Mouse (Mus musculus) limb, embryonic 15.5 days (tissue): Measurements from ENCODE around the gene Dusp5. TPM values are rescaled to one million over a fixed set of nuclear protein-coding genes. Genes with fewer than 3 reads are reported as not detected.

ENCODE experiments used
- ATAC-seq: fragments of 200-750 bp; cut with Nextera tagmentation; 2 replicates; pipeline ENCODE4 v1.8.0; 2017; ENCODE audit warnings: low read depth, moderate TSS enrichment; ENCODE audit not compliant: insufficient number of reproducible peaks, low FRiP score, low TSS enrichment
- H3K27ac ChIP-seq: fragments of 300-500 bp; sonication (generic); 2 replicates; pipeline ENCODE4 v1.5.1; 2015; ENCODE audit warnings: moderate library complexity, mild to moderate bottlenecking, inconsistent platforms
- H3K27me3 ChIP-seq: fragments of 300-500 bp; sonication (generic); 2 replicates; pipeline ENCODE4 v1.6.1; 2015; ENCODE audit warnings: inconsistent platforms
- H3K36me3 ChIP-seq: fragments of 300-500 bp; sonication (generic); 2 replicates; pipeline ENCODE4 v1.6.1; 2015; ENCODE audit warnings: inconsistent platforms
- H3K4me1 ChIP-seq: fragments of 300-500 bp; sonication (generic); 2 replicates; pipeline ENCODE4 v1.6.1; 2015; ENCODE audit warnings: inconsistent platforms
- H3K4me2 ChIP-seq: fragments of 300-500 bp; sonication (generic); 2 replicates; pipeline ENCODE4 v1.6.1; 2015; ENCODE audit warnings: mild to moderate bottlenecking, inconsistent platforms
- H3K4me3 ChIP-seq: fragments of 300-500 bp; sonication (generic); 2 replicates; pipeline ENCODE4 v1.5.1; 2015; ENCODE audit warnings: mild to moderate bottlenecking, inconsistent platforms
- H3K9ac ChIP-seq: fragments of 300-500 bp; sonication (generic); 2 replicates; pipeline ENCODE4 v1.6.1; 2015; ENCODE audit warnings: inconsistent platforms
- H3K9me3 ChIP-seq: fragments of 300-500 bp; sonication (generic); 2 replicates; pipeline ENCODE4 v1.6.1; 2016; ENCODE audit warnings: inconsistent platforms
- WGBS: fragments of 180-500 bp; shearing (Covaris S2); methylation state at CpG from one replicate; pipeline ENCODE4 v1.1.7; 2015; 5-methylcytosine and 5-hydroxymethylcytosine counted together
- polyA plus RNA-seq: library from polyadenylated mRNA; unstranded; fragments of >200 nt; fragmentation: Nextera tagmentation; extraction: Ambion mirVana; gene quantifications from 2 replicates; pipeline ENCODE4 v1.2.1, GENCODE M21; 2015

Gene Dusp5
- polyA plus RNA-seq, 1 experiment from 2014 or later, result 3.8 TPM

- no peak for ATAC-seq
These were observed 7.6 kb upstream of the Dusp5 start for GRCm38 (mm10) chr19:53521137-53521795.

GRCm38 (mm10) chr19:53527480-53527879 is 1.4 kb upstream of the Dusp5 start:
- WGBS, result 26% methylated on average over 10 of the region's 10 CpGs

More at GRCm38 (mm10) chr19:53521137-53521795, 7.6 kb upstream of the Dusp5 start:
- H3K4me2 ChIP-seq, result no peak overlapping the region
- WGBS, result 49% methylated on average over 11 of the region's 11 CpGs
- no peak overlapping the region for H3K4me3 ChIP-seq
- H3K27ac ChIP-seq, result no peak overlapping the region
- no peaks in the 10 kb centered on the region for H3K4me1 ChIP-seq
- H3K9ac ChIP-seq, result no peak overlapping the region
- H3K27me3 ChIP-seq, result no peaks in the 10 kb centered on the region
- no peaks in the 10 kb centered on the region for H3K36me3 ChIP-seq
- no peaks in the 10 kb centered on the region for H3K9me3 ChIP-seq

GRCm38 (mm10) chr19:53528131-53528621 is 733 bp upstream of the Dusp5 start:
- Histone ChIP-seq H3K4me2 (peak overlapping the region; percentile 92), H3K27ac (no peak overlapping the region), H3K9ac (peak overlapping the region; percentile 43), H3K36me3 (no peaks in the 10 kb centered on the region), H3K4me1 (peaks cover 25% of the 10 kb centered on the region), H3K9me3 (no peaks in the 10 kb centered on the region), H3K4me3 (peak overlapping the region; percentile 70), H3K27me3 (peaks cover 33% of the 10 kb centered on the region)
- 4% methylated on average over 13 of the region's 13 CpGs for WGBS
- no peak for ATAC-seq

More at GRCm38 (mm10) chr19:53527480-53527879, 1.4 kb upstream of the Dusp5 start:
- H3K9ac ChIP-seq, result no peak overlapping the region
- peaks cover 25% of the 10 kb centered on the region for H3K4me1 ChIP-seq
- H3K4me3 ChIP-seq, result no peak overlapping the region
- peaks cover 33% of the 10 kb centered on the region for H3K27me3 ChIP-seq
- no peaks in the 10 kb centered on the region for H3K9me3 ChIP-seq
- H3K27ac ChIP-seq, result no peak overlapping the region
- no peaks in the 10 kb centered on the region for H3K36me3 ChIP-seq
- ATAC-seq, result no peak
- H3K4me2 ChIP-seq, result no peak overlapping the region

GRCm38 (mm10) chr19:53529455-53529704 is 471 bp downstream of the Dusp5 start:
- 0% methylated on average over 27 of the region's 36 CpGs for WGBS
- ATAC-seq, result no peak
- Histone ChIP-seq H3K4me2 (peak overlapping the region; percentile 92), H3K9me3 (no peaks in the 10 kb centered on the region), H3K27ac (no peak overlapping the region), H3K36me3 (no peaks in the 10 kb centered on the region), H3K9ac (peak overlapping the region; percentile 43; the same call in 1 of the 2 replicates), H3K4me1 (peaks cover 25% of the 10 kb centered on the region), H3K4me3 (peak overlapping the region; percentile 70), H3K27me3 (peaks cover 33% of the 10 kb centered on the region)

- H3K9me3 ChIP-seq, result no peaks in the 10 kb centered on the region
- H3K36me3 ChIP-seq, result no peaks in the 10 kb centered on the region
- peaks cover 33% of the 10 kb centered on the region for H3K27me3 ChIP-seq
- ATAC-seq, result no peak
- no peak overlapping the region for H3K27ac ChIP-seq
- peak overlapping the region; percentile 70 for H3K4me3 ChIP-seq
- peaks cover 25% of the 10 kb centered on the region for H3K4me1 ChIP-seq
- peak overlapping the region; percentile 92 for H3K4me2 ChIP-seq
- 6% methylated on average over 31 of the region's 31 CpGs for WGBS
- peak overlapping the region; percentile 43; the same call in 1 of the 2 replicates for H3K9ac ChIP-seq
These were observed 1.0 kb downstream of the Dusp5 start for GRCm38 (mm10) chr19:53529705-53530562.

- H3K9ac ChIP-seq, result no peak overlapping the region
- no peak overlapping the region for H3K4me2 ChIP-seq
- H3K36me3 ChIP-seq, result no peaks in the 10 kb centered on the region
- no peak overlapping the region for H3K27ac ChIP-seq
- WGBS, result 51% methylated on average over 10 of the region's 10 CpGs
- peaks cover 33% of the 10 kb centered on the region for H3K27me3 ChIP-seq
- peaks cover 25% of the 10 kb centered on the region for H3K4me1 ChIP-seq
- ATAC-seq, result no peak
- no peak overlapping the region for H3K4me3 ChIP-seq
- no peaks in the 10 kb centered on the region for H3K9me3 ChIP-seq
These were observed 2.5 kb downstream of the Dusp5 start for GRCm38 (mm10) chr19:53531416-53531815.

GRCm38 (mm10) chr19:53532021-53532420 is 3.1 kb downstream of the Dusp5 start:
- 39% methylated on average over 6 of the region's 6 CpGs for WGBS
- H3K9ac ChIP-seq, result no peak overlapping the region

GRCm38 (mm10) chr19:53532676-53533075 is 3.8 kb downstream of the Dusp5 start:
- ATAC-seq, result no peak
- Histone ChIP-seq H3K36me3 (no peaks in the 10 kb centered on the region), H3K4me1 (peaks cover 25% of the 10 kb centered on the region), H3K27me3 (peaks cover 27% of the 10 kb centered on the region), H3K4me3 (no peak overlapping the region), H3K4me2 (no peak overlapping the region), H3K9me3 (no peaks in the 10 kb centered on the region), H3K27ac (no peak overlapping the region), H3K9ac (no peak overlapping the region)
- WGBS, result 30% methylated on average over 6 of the region's 6 CpGs

More at GRCm38 (mm10) chr19:53532021-53532420, 3.1 kb downstream of the Dusp5 start:
- Histone ChIP-seq H3K9me3 (no peaks in the 10 kb centered on the region), H3K27ac (no peak overlapping the region), H3K4me1 (peaks cover 25% of the 10 kb centered on the region), H3K27me3 (peaks cover 30% of the 10 kb centered on the region), H3K36me3 (no peaks in the 10 kb centered on the region), H3K4me3 (no peak overlapping the region), H3K4me2 (no peak overlapping the region)
- no peak for ATAC-seq

GRCm38 (mm10) chr19:53533236-53533635 is 4.3 kb downstream of the Dusp5 start:
- Histone ChIP-seq H3K4me2 (no peak overlapping the region), H3K4me1 (peaks cover 21% of the 10 kb centered on the region)
- 86% methylated on average over 7 of the region's 7 CpGs for WGBS

GRCm38 (mm10) chr19:53533810-53534601 is 5.1 kb downstream of the Dusp5 start:
- H3K27me3 ChIP-seq, result peaks cover 27% of the 10 kb centered on the region
- H3K4me2 ChIP-seq, result no peak overlapping the region
- no peak overlapping the region for H3K27ac ChIP-seq
- H3K4me1 ChIP-seq, result peaks cover 19% of the 10 kb centered on the region
- no peak overlapping the region for H3K9ac ChIP-seq
- no peak for ATAC-seq
- no peaks in the 10 kb centered on the region for H3K36me3 ChIP-seq
- WGBS, result 91% methylated on average over 15 of the region's 15 CpGs
- H3K4me3 ChIP-seq, result no peak overlapping the region
- H3K9me3 ChIP-seq, result no peaks in the 10 kb centered on the region

More at GRCm38 (mm10) chr19:53533236-53533635, 4.3 kb downstream of the Dusp5 start:
- Histone ChIP-seq H3K9me3 (no peaks in the 10 kb centered on the region), H3K27ac (no peak overlapping the region), H3K36me3 (no peaks in the 10 kb centered on the region), H3K9ac (no peak overlapping the region), H3K27me3 (peaks cover 27% of the 10 kb centered on the region), H3K4me3 (no peak overlapping the region)
- no peak for ATAC-seq

GRCm38 (mm10) chr19:53534757-53535410 is 6.0 kb downstream of the Dusp5 start:
- no peaks in the 10 kb centered on the region for H3K36me3 ChIP-seq
- no peak for ATAC-seq
- H3K9me3 ChIP-seq, result no peaks in the 10 kb centered on the region
- H3K4me3 ChIP-seq, result no peak overlapping the region
- no peak overlapping the region for H3K27ac ChIP-seq
- H3K9ac ChIP-seq, result no peak overlapping the region
- no peak overlapping the region for H3K4me2 ChIP-seq
- peaks cover 11% of the 10 kb centered on the region for H3K4me1 ChIP-seq
- H3K27me3 ChIP-seq, result peaks cover 22% of the 10 kb centered on the region
- 59% methylated on average over 7 of the region's 7 CpGs for whole genome bisulfite sequencing
